Mouse (Mus musculus) G1E (cell line): Measurements from ENCODE around the gene Syne2.

Experiments
- CTCF ChIP-seq: IDR thresholded peaks from 2 replicates; pipeline ENCODE4 v1.5.1; 2012; ENCODE audit warnings: low read depth, low read length, inconsistent platforms, mixed read lengths
- GATA1 ChIP-seq: IDR thresholded peaks from 2 replicates; pipeline ENCODE4 v1.6.1; 2012; ENCODE audit warnings: borderline replicate concordance, low read length, inconsistent platforms, mixed read lengths
- GATA2 ChIP-seq: IDR thresholded peaks from 2 replicates; pipeline ENCODE4 v1.6.1; 2012; ENCODE audit warnings: low read depth, low read length, inconsistent platforms, borderline replicate concordance
- POLR2AphosphoS5 ChIP-seq: IDR thresholded peaks from 2 replicates; pipeline ENCODE4 v1.6.1; 2012; ENCODE audit warnings: low read depth, low read length, inconsistent platforms; ENCODE audit not compliant: insufficient replicate concordance
- TAL1 ChIP-seq: conservative IDR thresholded peaks from 2 replicates; pipeline ENCODE4 v1.6.1; 2012; ENCODE audit warnings: low read depth, low read length, inconsistent platforms, mixed read lengths

- TF ChIP-seq CTCF, result peak; percentile 76; the same call in 1 of the 2 replicates
- TF ChIP-seq GATA1, result no peak
- no peak for TF ChIP-seq POLR2AphosphoS5
- TF ChIP-seq TAL1, result no peak
- no peak for TF ChIP-seq GATA2
Measured at GRCm38 (mm10) chr12:75951328-75951727, 133.4 kb downstream of the Syne2 start.
